Mouse (Mus musculus) lung, postnatal 36 days (tissue): ENCODE results near the gene 1700021F05Rik.
A peak's percentile ranks its signal among the peaks of the same experiment; 100 is the strongest.

Experiments
- DNase-seq: peaks from one replicate; pipeline ENCODE4 v3.0.0; 2022; ENCODE audit warnings: mixed read lengths

The 1700021F05Rik gene

DNA sequence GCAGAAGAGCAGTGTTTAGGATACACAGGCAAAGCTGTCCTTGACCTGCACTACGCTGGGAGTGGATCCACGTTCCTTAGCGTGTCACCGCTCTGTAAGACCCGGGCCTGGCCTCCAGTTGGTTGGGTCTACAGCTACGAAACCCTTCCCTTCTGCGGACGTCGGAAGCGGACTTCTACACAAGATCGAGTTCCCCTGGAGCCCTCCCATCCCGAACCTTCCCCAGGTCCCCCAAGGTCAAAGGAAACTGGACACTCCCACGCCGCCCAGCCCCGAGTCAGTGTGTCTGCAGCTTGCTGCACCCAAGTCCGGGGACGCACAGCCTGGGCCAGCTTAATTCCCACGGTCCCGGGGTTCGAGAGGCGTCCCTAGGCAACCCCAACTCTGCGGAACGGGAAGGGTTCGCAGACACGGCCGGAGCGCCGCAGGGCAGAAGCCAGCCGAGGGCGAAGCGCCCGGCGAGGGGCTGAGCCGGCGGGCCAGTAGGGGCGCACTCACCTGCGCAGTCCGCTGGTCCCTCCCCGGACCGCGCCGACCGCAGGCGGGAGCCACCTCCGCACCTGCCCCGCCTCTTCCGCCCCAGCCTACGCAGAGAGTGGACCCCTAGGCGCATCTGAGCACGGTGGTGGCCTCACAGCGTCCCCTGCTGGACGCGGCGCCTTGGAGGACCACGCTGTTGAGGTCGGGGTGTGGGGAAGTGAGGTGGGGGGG is at the start of gene 1700021F05Rik:
Gene 1700021F05Rik, minus strand, starts transcription at position 553 of the 711 bp plus-strand sequence.
- peak; percentile 97 for DNase-seq

DNA sequence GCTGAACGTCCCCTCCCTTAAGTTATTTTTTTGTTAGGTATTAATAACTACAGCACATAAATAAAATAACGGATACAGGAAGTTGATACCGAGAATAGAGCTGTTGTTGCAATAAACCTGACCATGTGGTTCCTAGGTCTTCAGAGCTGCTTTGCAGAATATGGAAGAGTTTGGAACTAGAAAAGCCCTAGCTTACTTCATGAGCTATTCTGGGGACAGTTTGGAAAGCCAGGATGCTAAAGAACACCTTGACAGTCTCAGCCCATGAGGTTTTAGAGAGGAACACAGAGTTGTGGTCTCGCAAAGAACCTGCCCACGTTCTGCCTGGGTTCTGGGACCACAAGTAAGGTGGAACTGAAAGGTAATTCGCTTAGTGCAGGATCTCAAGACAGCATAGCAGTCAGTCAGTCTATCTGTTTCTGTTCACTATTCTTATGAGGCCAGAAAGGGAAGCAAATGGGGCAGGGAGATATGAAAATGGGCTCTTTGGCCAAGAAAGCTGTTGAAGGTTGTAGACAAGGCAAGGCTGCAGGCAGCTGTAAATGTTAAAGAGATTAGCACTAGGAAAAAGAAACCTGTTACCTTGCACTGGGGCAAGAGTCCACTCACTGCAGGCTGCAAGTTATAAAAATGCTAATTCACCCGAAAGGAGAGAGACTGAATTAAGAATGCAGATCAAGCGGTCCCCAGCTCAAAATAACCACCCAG is 47.8 kb upstream of the 1700021F05Rik start:
- DNase-seq = no peak

DNA sequence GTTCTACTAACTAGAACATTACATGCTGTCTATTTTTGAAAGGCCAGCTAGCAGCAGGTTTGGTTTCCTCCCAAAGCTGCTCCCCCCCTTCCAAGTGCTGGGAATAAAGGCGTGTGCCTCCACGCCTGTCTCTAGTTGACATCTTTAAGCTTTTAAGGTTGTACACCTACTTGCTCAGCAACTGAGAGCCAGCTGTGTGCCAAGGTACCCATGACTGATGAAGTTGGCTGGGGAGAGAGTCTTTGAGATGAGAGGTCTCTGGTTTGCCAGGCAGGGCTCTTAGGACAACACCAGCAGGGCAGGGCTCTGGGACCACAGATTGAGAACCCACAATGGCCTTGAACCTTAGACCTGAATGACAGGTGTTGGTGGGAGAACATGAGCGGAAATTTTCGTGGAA is 43.7 kb upstream of the 1700021F05Rik start:
- no peak for DNase-seq

DNA sequence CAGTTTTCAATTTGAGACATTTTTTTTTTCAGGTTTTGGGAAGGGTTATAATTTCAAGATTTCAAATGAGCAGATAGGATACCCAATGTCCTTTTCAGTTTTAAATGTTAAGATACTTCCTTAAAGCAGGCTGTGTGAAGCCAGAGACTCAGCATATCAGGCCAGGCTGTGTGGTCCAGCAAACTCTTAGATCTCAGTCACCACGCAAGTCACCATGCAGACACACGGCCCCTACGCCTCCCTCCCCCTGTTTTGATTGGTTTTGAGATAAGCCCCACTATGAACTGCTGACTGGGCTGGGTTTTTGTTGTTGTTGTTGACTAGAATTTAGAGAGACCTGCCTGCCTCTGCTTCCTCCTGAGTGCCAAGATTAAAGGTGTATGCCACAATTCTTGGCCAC is 40.5 kb upstream of the 1700021F05Rik start:
- no peak for DNase-seq

DNA sequence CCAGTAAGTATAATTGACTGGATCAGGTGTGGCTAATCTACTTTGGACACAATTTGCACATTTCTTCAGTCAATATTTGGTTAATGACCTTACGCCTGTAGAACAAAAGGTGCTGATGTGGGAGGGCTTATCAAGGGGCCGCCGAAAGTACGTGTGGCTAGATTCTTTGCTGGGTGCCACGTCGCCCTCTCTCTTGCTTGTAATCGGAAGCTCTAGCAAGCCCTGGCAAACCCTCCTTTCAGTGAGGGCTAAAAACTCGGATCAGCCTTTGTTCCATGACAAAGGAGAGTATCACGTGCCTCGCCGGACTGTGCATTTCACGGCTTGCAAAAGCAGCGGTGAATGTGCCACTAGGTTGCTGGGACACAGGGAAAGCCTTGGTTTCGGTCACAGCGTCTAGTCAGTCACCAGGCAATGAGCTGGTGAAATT is 39.9 kb upstream of the 1700021F05Rik start:
- peak; percentile 70 for DNase-seq

DNA sequence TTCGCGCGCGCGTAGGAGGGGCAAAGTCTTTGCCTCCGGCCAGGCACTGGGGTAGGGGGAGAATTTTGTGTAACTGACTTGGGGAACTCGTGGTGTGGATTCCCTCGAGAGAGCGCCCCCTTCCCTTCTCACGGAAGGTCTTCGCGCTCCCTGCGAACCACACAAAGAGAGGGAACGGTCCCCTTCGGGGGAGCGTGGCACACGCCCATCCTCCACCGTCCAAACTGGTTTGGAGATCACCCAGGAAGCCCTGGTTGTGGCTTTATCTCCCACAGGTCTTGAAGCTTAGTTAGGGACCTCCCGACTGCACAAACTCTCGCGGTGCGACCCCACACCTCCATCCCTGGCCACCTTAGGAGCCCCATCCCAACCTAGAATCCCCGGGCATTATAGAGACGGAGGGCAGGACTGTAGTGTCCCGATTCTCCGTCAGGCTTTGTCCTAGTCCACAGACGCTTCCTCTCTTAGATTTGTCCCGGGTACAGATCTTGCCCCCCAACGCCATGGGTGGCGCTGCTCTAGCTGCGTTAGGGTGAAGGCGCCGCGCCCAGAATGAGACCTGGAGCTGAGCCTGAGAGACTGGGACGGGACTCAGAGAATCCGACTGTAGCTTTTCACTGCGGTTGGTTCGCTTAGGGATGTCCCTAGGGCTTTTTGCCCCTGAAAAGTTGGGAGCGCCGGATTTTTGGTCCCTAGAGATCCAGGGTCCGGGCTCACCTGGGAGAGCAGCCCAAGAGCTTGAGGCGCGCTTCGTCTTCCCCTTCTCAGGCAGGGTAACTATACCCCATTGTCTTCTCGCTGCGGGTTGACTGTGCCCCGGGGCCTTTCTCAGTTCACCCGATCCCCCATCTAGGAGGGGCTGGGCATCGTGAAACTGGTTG is 38.8 kb upstream of the 1700021F05Rik start:
- DNase-seq = peak; percentile 62

DNA sequence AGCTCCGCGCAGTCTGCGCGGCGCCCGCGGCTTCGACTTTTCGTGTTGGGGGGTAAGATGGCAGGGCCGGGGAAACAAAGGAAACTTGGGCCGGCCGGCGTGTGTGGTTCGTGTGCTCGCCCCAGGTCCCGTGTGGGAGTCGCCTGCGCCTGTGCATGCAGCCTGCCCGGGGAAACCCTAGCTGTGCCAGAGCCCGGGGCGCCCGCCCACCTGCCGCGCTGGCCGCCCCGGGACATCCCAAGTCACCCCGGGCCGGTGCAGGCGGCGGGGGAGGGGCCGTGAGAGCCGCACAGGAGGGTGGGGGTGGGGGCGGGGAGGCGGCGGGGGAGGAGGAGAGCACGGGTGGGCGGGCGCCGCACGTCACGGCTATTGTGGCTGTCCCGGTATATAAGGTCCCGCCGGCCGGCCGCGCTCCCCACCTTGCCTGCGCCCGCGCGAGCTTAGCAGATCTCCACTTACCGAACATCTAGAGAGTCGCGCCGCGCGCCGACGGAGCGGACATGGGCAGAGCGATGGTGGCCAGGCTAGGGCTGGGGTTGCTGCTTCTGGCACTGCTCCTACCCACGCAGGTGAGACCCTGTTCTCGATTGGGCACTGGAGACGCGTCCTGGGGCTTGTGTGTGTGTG is 38.1 kb upstream of the 1700021F05Rik start:
- peak; percentile 84 for DNase-seq

DNA sequence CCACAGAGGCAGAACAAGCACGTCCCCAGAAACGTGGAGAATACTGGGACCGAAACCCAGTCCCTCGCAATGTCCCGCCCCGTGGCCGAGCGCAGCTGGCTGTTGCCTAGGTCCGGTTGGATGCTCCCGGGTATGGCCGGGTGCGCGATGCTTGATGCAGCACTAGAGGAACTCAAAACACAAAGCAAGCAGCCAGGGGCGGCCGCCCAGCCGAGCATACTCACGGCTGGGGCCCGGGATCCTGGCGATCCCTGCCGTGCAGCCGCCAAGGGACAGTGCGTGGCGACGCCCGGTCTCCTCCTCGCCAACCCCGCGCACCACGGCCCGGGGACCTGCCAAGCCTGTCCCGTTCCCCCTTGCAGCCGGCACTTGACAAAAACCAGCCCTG is 37.6 kb upstream of the 1700021F05Rik start:
- DNase-seq = peak; percentile 56

DNA sequence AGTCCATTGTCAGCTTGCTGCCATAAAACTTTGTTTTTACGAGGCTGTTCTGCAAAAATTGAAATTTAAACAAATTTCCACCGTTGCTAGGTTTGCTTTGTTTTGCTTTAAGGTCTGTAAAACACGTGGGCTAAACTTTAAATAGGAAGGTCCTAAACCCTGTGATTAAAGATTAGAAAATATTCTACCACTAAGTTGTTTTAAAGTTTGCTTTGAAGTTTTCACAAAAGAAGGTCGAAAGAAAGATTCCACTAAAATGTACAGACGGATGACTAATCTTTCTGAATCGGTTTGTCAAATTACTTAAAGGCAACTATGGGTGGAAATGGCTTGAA is 37.2 kb upstream of the 1700021F05Rik start, which contains the start of gene Cd24a:
Gene Cd24a, plus strand, starts transcription at position 288 of the 335 bp plus-strand sequence.
- no peak for DNase-seq

DNA sequence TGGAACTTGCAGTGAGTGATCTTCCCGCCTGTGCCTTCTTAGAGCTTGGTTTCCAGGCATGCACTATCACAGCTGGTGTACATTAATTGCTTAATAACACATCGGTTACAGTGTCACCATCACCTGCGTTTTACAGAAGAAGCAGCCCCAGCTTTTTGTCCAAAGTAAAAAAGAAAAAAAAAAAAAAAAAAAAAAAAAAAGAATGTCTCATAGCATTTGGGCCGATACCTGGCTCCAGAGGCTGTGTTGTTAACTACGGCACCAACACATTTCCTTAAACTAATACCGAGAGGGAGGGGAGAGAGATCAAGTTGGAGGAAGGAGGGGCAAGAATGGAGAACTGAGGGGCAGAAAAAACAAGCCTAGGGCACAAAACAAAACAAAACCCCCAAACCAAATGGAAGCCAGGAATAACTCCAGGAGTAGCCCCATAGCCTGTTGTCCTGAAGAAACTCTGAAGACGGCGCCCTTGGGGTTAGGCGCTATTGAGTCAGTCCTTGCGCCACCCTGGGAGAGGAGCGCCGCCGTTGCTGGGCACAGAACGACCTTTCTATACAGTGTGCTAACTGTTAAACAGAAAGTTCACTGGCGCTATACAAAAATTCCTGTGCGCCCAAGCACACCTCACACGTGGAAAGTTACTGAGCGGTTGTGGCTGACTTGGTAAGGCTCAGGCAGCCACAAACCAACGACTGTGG is 36.7 kb upstream of the 1700021F05Rik start:
- peak; percentile 46 for DNase-seq

DNA sequence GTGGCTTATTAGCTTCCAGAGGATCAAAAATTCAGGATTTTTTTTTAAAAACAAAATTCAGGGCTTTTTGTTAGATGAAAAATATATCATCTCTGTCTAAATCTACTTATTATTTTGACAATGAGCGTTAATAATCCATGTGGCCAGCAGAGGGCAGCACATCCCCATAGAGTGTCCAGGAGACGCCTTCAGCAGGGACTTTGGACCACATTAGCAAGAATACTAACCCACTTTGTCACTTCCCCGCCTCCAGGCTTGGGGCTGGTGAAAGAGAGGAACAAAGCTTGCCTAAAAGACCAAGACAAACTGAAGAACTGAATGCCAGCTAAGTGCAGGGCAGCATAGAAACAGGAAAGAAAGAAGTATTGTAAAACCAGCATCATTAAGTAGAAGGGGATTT is 34.2 kb upstream of the 1700021F05Rik start:
- DNase-seq = peak; percentile 92

DNA sequence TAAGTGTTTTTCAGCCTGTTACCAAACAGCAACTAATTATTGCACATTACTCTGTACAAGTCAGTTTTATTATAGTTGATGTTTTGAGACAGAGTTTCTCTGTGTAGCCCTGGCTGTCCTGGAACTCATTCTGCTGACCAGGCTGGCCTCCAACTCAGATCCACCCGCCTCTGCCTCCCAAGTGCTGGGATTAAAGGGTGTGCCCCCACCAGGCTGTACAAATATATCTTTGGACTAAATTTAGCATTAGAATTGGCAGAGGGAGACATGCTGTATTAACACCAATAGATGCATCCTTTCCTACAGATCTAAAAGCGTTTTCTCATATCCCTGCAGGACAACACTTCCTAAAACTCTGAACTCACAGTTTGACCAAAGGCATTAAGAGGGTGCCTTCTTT is 33.6 kb upstream of the 1700021F05Rik start:
- no peak for DNase-seq

DNA sequence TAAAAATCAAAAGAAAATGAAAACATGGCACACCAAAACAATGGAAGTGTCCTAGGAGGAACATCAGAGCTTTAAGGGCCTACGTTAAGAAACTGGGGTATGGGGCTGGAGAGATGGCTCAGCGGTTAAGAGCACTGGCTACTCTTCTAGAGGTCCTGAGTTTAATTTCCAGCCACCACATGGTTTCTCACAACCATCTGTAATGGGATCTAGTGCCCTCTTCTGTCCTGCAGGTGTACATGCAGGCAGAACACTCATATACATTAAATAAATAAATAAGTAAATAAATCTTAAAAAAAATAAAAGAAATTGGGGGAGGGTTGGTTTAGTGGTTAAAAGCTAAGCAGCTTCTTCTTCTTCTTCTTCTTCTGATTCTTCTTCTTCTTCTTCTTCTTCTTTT is 20.5 kb upstream of the 1700021F05Rik start:
- no peak for DNase-seq

DNA sequence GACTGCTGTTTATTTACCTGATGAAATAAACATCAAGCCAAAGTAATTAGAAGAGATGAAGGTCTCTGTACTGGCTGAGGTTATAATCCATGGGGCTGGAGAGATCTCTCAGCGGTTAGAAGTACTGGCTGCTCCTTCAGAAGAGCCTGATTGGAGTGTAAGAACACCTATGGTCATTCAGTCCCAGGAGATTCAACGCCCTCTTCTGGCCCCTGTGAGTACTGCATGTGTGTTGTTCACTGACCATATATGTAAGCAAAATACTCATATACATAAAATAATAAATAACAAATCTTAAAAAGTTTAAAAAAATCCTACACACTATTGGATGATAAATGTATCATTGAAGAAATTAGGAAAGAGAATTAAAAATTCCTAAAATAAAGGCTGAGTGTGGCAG is 20.0 kb upstream of the 1700021F05Rik start:
- no peak for DNase-seq

DNA sequence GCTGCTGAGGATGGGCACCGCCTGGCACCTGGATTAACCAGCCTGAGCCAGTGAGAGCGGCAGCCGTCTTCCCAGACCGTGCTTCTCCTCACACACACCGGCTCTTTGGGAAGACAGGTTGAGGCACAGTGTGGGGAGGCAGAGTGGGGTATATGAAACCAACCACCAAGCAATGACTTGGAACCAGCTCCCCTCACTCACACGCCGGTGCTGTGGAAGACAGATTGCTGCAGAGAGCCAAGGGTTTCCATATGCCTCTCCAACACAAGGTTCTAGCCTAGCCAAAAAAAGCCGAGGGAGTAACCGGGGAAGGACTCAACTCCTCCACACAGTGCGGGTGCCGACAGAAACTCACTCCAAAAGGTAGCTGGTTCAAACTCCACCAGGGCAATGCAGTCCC is 18.5 kb upstream of the 1700021F05Rik start:
- DNase-seq = no peak

DNA sequence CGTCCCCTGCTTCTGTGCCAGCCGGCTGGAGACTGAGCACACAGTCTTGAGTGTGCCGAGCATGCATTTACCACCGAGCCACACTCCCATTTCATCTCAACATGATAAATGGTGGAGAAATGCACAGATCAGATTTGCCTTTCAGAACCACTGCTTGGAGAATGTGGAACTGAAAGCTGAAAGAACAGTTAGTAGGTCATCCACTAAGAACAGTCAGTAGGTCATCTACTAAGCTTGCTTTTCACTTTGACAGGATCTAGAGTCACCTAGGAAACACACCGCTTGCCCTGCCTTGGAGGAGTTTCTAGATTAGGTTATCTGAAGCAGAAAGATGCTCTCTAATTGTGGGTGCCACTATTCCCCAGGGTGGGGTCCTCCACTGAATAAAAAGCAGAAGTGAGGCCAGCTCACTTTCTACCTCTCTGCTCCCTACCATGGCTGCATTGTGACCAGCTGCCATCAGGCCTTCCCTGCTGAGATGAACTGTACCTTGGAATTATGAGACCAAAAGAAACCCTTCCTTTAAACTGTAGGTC is 16.9 kb upstream of the 1700021F05Rik start:
- no peak for DNase-seq

DNA sequence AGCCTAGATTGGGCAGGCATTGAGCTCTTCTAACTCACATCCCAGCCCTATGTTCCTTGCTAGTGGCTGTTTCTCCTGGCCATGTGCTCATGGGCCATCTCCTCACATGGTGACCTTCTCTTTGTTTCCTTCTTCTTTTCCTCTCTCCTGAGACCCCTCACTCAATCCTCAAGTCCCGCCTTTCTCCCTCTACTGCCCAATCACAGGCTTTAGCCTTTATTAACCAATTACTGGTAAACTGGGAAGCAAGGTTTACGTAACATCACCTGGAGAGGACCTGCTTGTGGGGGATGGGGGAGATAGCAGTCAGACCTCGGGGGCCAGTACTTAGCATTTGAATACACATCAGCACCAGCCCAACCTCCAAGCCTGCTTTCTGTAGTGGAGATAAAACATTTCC is 10.6 kb upstream of the 1700021F05Rik start:
- DNase-seq = no peak

DNA sequence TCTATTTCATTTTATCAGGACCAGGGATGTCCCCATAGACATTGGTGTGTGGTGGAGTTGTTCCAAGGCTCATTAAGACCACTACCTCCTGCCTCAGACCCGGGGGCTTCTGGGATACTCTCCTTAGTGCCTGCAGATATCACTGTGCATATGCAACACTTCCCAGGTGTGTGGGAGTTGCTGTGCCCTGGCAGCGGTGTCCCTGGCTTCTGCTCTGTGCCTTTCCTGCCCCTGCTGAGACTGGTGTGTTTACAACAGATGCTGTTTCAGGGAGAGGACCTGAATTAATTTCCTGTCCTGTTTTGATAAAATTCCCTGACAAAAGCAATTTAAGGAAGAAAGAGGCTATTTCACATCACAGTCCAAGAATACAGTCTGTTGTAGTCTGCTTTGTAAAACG is 10.1 kb upstream of the 1700021F05Rik start:
- DNase-seq = no peak

DNA sequence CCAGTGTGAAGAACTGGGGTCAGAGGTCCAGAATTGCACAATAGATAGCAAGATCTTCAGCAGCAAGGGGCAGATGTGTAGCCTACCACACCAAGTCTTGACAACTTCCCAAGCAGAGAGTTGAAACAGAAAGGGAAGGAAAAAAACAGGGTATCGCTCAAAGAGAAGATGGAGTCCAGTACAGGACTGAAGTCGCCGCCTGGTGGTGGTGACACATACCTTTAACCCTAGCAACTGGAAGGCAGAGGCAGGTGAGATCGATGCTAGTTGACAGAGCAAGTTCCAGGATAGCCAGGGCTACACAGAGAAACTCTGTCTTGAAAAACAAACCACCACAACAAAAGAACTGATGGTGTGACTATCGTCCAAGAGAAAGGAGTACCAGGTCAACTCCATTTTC is 8.6 kb upstream of the 1700021F05Rik start:
- no peak for DNase-seq

DNA sequence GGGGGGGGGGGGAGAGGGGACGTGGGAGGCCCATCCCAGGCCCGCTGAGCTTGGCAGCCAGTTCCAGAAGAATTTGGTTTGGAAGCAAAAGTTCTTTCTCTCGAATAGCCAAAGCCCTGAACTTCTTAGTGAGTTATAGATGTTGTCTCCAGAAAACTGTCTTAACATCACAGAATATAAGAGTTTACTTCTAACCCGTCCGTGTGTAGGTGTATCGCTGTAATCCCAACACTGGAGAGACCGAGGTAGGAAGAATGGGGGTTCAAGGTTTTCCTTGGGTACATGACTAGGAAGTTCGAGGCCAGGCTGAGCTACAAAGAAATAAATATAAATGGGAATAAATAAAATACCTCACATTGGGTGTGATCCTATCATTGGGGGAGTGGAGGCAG is 355 bp upstream of the 1700021F05Rik start:
- DNase-seq = no peak

DNA sequence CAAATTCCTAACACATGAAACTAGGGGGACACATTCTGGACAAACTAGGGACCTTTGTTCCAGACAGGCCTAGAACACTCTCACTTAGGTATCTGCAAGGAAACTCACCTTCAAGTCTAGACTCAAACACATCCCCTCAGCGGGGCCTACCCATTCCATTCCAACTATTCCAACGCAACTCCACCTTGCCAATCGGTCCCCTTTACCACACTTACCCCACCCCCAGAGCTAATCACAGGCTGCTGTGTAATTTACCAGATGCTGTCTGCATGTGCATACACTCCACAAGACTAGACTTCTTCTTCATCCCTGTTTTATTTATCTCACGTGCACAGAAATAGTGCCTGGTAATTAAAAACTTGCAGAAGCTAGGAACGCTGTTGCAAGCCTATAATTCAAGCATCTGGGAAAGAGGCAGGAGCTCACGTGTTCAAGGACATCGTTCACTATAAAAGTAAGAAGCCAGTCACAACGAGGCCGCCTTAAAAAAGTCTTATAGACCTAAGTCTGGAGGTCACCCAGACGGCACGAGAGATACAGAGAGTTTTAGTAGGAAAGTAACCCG is 966 bp downstream of the 1700021F05Rik start:
- no peak for DNase-seq

DNA sequence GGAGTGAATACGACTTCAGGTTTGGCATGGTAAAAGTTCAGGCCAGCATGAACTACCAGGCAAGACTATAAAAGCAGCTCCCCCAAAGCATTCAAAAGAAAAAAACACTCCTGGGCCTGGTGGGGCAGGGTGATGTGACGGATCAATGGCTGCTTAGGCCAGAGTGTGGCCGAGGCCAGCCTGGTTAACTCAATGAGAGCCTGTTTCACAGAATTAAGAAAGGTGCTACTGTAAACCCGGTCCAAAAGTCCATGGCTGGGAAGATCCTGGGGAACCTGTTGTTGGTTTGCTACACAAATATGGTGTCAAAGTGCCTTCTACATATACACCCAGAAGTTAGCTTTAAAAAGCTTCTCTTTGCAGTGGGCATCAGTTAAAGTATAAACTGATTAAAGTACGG is 2.0 kb downstream of the 1700021F05Rik start:
- DNase-seq = no peak
